Mouse (Mus musculus) right cerebral cortex, postnatal 25 days (tissue): ENCODE measurements around the gene Pusl1.

Experiments
- DNase-seq: peaks from one replicate; pipeline ENCODE4 v3.0.0; 2022

Pusl1 gene

GRCm38 (mm10) chr4:155883587-155883986 lies 8.0 kb downstream of the Pusl1 start:
- DNase-seq, result no peak

DNA sequence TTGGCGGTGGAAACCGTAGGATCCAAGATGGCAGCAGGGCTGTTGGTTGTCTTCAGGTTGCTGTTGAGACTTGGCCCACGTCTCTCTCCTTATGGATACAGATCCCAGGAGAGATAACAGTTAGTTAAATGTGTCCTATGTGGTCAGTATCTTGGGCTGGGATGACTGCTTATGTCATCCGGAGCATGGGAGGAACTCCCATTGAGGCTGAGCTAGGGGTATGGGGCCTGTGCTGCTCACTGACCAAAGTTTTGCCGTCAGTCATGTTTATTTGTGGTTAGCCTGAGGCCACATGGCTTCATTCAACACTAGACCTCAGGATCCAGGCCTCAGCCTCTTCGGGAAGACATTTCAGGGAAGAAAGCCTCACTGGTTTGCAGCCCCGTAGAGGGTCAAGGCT lies 20.2 kb downstream of the Pusl1 start:
- DNase-seq, result no peak

DNA sequence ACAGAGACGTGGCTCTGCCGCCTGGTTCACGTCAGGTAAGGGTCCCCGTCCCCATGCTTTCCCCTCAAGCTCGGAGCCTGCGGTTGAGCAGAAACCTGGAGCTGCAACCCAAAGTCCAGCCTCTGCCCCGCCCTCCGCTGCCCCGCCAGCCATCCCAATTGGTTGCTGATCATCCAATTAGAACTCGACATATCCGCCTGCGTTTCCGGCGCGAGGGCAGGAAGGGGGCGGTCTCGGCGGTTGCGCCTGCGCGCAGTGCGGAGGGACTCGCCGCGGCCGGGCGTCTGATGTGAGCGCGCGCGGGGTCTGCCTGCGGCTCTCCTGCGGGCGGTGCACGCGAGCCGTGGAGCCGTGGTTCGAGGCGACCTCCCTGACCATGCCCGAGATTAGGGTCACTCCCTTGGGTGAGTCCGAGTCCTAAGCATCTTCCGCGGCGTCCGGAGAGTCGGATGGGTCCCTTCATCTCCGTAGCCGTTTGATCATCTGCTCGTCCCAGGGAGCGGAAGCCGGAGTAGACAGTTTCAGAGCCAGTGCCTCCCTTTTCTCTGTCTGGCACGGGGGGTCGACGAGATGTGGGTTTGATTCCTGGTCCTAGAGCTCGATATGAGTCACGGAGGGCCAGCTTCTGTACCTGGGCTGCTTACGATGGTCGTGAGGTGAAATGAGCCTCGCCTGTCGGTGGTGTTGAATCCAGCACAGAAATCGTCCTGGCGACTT lies 22.1 kb downstream of the Pusl1 start, which contains the start of the genes Cptp and Ints11:
Gene Cptp (minus strand): TSS at position 124 of the 717 bp plus-strand sequence.
Gene Ints11 (plus strand): TSS at position 230 of the 717 bp plus-strand sequence.
- DNase-seq, result peak; percentile 98

DNA sequence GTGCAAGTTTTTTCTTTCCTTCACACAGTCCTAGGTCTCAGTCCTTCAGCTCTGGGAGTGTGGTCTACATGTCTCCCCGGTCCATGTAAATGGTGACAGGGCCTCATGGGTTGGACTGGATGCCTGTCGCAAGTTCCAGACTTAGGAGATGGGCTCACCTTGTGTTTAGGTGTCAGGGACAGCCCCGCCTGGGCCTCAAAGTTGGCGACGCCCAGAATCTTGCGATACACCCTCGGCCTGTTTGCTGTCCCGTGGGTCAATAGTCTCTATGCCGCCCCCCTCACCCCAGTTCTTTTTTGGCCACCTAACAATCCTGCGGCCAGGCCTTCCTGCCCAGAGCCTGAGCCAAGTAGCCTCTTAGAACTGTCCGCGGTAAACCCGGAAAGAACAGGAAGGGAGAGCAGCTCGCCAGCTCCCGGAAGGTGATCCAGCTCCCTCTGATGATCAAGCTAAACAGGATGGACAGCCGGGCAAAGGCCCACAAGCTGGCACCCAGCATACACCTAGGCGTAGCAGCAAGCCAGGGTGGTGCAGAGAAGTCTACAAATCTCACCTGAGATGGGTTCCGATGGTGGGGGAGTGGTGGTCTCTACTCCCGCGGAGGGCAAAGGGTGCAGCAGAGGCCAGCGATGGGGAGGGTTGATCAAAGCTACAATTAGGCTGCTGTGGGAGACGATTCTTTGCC lies 22.8 kb downstream of the Pusl1 start:
- DNase-seq, result no peak

GRCm38 (mm10) chr4:155863001-155863400 lies 28.6 kb downstream of the Pusl1 start, which contains the start of gene Tas1r3:
Gene Tas1r3, minus strand, starts transcription at chr4:155863362.
- DNase-seq, result no peak

DNA sequence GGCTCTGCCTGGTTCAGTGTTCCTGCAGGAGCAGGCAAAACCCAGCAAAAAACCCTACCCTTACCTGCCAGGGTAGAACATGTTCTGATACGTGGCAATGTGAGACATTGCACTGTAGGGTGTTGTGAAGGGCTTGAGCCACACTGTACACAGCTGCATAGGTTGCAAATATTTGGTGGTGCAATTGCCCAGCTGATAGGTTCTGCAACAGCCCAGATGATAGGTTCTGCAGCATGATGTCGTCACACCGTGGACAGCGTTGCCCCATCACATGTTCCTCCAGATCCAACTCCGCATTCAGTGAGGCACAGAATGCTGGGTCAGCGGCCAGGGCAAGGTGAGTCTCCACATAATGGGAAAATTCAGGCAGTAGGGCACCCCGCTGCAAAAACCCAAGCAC lies 29.8 kb downstream of the Pusl1 start:
- no peak for DNase-seq

DNA sequence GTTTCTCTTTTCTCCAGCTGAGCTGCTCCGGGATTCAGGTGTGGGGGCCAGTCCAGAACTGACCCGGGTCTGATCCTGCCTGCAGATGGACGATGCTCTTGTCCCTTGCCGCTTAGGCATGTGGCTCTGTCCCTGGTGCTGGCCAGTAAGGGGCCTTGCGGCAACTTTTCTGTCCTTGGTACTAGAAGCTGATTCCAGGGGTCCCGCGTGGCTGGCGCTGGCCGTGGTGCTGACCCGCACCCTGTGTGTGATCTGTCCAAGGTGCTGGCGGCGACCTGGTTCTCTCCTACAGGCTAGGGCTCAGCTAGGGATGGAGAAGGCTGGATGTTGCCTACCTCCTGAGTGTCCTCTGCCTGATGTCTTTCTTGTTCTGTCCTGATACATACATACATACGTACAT lies 32.3 kb downstream of the Pusl1 start:
- no peak for DNase-seq

DNA sequence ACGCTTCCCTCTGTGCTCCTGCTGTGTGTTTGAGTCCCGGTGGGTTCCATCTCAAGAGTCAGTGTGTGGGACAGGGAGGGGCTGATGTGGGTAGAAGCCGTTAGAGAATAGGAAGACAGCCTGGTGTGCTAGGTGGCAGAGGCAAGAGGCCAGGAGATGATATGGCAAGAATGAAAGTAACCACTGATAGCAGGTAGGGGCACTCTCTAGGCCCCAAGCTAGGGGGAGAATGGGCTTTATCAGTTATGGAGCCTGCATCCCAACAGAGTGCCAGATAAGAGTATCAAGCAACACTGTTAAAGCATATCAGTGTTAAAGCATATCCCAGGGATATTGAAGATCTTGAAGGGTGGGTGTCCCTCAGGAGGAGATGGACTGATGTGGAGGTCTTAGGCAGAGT lies 34.7 kb downstream of the Pusl1 start:
- no peak for DNase-seq

DNA sequence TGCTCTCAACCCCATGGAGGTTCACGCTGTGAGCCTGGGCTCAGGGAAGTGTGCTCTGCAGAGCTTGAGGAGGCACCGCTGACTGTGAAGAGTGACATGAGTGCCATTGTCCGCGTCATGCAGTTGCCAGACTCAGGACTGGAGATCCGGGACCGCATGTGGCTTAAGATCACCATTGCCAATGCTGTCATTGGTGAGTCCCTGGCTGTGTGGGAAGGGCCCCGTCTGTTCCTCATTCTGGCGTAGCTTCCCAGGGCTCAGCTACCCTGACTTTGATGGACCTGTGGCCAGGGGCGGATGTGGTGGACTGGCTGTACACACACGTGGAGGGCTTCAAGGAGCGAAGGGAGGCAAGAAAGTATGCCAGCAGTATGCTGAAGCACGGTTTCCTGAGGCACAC lies 35.5 kb downstream of the Pusl1 start:
- DNase-seq, result no peak

DNA sequence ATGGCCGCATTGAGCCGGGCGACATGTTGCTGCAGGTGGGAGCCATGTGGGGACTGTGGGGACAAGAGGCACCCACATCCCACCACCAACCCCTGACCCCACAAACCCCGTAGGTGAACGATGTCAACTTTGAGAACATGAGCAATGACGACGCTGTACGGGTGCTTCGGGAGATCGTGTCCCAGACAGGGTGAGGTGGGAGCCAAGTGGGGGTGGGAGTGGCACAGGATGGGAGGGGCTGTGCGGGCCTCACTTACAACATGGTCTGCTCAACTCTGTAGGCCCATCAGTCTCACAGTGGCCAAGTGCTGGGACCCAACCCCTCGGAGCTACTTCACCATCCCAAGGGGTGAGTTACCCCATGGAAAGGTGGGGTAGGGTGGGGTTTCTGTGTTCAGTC lies 36.6 kb downstream of the Pusl1 start:
- DNase-seq, result no peak

DNA sequence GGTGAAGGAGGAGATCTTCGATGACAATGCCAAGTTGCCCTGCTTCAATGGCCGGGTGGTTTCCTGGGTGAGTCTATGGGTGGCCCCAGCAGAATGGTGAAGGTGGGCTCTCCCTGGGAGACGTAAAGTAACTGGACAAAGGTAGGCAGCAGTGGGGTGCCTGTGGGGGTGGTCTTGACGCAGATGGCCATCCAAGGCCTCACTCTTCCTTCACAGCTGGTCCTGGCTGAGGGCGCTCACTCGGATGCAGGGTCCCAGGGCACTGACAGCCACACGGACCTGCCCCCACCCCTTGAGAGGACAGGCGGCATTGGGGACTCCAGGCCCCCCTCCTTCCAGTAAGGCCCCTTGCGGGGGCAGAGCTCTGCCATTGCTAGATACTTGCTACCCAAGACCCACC lies 38.2 kb downstream of the Pusl1 start:
- DNase-seq, result no peak

GRCm38 (mm10) chr4:155851951-155852411 lies 39.6 kb downstream of the Pusl1 start:
- no peak for DNase-seq

- no peak for DNase-seq
Measured at GRCm38 (mm10) chr4:155851368-155851767, 40.2 kb downstream of the Pusl1 start.

GRCm38 (mm10) chr4:155849792-155850451 lies 41.7 kb downstream of the Pusl1 start:
- DNase-seq, result no peak

DNA sequence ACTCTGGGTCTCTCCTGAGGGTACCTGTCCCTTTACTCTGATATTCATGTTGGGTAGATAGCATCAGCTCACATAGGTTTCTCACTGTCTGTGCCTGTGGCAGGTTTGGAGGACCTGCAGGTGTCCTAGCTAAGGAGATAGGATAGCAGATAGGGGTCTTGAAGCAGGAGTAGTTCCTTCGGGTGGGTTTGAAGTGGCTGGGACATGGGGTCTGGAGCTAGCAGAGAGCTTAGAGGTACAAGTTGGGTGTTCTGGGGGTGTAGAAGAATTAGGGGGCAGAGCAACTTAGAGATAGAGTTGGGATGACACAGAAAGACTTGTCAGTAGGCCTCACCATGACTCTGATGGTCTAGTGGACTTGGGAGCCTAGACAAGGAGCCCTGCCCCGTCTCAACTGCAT lies 42.2 kb downstream of the Pusl1 start:
- no peak for DNase-seq

DNA sequence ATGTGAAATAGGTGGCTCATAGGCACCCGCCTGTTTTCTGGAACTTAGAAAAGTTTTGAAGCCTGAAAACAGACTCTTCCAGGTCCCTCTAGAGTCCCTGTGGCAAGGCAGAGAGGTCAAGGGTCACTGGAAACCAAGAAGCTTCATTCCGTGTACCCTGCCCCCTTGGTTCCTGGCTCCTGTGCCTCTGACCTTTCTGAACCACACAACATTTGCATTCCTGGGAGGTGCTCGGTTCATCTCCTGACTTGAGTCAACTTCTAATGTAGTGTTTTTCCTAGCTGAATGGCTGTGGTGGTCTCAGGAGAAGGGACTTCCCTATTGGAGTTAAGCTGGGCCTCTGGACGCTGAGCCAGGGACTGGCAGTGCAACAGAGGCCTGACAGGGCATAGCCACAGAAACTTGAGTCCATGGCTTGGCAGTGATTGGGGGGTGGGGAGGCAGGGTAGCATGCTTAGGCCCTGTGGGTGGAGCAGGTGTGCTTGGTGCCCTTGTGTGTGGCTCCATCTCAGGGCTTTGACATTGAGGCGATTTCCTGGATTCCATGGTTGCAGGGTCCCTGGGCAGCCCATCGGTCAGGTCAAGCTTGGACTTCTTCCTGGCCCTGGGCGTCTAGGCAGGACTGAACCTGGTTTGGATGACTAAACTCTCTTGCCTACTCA lies 43.0 kb downstream of the Pusl1 start:
- DNase-seq, result no peak

- DNase-seq, result no peak
Measured at GRCm38 (mm10) chr4:155847591-155848352, 43.8 kb downstream of the Pusl1 start.

GRCm38 (mm10) chr4:155846871-155847578 lies 44.6 kb downstream of the Pusl1 start, which contains the start of gene Dvl1:
Gene Dvl1, plus strand, starts transcription at chr4:155847402.
- DNase-seq, result peak; percentile 97

DNA sequence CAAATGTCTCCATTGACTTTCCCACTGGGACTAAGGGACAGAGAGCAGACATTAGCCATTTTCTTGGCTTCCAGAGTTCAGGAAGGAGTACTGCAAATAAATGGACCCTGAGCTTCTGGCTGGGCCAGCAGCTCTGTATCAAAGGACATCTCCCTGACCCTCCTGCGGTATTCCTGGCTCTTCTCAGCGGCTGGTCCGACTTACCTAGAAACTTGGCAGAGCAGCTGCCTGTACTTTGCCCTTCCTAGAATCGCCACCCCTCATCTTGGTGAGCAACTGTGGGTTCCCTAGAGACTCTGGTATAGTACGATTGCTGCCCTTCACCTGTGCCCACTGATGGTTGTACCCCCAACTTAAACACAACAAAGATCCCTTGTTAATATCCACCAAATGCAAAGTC lies 48.4 kb downstream of the Pusl1 start:
- DNase-seq, result no peak

- DNase-seq, result no peak
Measured at GRCm38 (mm10) chr4:155841651-155842270, 49.8 kb downstream of the Pusl1 start.

DNA sequence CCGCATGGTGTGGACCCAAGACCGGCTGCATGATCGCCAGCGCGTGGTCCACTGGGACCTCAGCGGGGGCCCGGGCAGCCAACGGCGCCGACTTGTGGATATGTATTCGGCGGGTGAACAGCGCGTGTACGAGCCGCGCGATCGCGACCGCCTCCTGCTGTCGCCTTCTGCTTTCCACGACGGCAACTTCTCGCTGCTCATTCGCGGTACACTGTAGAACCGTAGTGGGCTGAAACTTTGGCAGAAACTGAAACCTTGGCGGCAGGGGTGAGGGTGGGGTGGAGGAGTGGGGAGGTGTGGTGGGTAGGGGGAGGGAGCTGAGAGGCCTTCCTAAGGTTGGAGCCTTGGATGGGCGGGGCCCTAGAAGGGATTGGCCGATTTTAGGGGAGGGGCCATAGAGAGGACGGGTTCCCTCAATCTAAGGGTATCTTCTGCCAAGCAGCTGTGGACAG lies 50.6 kb downstream of the Pusl1 start:
- no peak for DNase-seq
